Mouse (Mus musculus): Measurements from ENCODE around the gene Tmem120b.

GRCm38 (mm10) chr5:123064207-123064606 lies 4.0 kb upstream of the Tmem120b start:
- TF ChIP-seq CTCF (IDR thresholded peaks at IDR 0.05; ENCODE audit: low read depth, low read length) (0 out of 2 replicates have a peak, but pooled peaks have one; percentile 32), POLR2A (IDR thresholded peaks at IDR 0.05; ENCODE audit: extremely low read depth, insufficient read depth, low read length) (no peak)
